Mouse (Mus musculus) left cerebral cortex, adult 9 months (tissue): ENCODE data around the gene Apex1.
"Not testable (repeated sequence)": the region's sequence is repeated elsewhere in the genome, so short reads cannot be mapped to it uniquely, and the experiment has no call there.

Experiments
- DNase-seq, 2 experiments: peaks; one replicate each; pipeline ENCODE4 v3.0.0; 2022; ENCODE audit warnings: low spot score in 2 of 2

Gene Apex1

DNA sequence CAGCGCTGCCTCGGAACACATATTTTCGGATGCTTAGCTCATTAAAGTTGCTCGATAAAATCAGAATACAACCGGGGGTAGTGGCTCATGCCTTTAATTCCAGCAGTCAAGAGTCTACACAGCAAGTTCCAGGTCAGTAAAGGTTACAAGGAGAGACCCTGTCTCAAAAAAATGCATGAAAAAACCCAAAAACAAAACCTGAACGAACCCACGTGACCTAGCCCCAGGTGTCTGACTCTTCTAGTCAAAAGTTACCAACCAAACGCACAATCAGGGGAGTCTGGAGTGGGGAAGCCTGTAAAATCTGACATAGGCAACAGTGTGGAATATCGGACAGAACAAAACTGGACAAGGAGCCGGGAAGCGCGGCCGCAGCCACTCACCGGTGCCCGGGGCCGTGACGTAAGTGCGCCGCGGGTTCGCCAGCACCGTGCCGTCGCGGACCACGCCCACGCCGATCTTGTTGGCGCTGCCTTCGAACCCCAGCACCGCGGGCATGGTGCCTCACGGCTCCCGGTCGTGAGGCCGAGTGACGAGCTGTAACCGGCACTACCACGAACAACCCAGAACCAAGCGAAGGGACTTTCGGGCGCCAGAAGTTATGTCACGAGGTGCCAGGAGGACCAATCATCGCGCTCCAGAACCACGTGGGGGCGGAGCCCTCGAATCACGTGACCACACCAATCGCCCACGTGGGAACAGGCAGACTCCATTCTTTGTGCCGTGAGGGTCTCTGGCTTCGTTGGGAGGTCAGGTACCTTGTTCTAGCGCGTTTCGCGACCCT lies at the start of gene Apex1, which contains the start of gene Osgep:
Gene Apex1, plus strand, starts transcription at position 688 of the 784 bp plus-strand sequence.
Gene Osgep, minus strand, starts transcription at position 613 of the 784 bp plus-strand sequence.
- DNase-seq = peak; percentile 95 to 98

DNA sequence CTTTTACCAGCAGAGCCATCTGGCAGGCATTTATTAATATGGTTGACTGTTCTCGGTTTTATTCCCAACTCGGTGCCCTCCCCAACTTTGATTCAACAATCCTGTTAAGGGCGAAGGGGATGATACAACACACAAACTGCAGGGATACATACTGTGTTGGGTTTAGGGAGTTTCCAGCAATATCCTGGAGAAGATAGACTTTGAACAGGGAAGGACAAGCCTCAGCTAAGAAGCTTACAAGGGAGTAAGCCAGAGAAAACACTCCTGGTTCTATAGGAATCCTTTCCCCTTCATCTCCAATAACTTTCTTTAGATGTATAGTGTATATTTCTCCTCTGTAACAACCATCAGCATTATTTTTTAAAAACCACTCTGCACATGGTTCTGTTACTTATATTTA lies 49.6 kb upstream of the Apex1 start:
- DNase-seq = no peak

DNA sequence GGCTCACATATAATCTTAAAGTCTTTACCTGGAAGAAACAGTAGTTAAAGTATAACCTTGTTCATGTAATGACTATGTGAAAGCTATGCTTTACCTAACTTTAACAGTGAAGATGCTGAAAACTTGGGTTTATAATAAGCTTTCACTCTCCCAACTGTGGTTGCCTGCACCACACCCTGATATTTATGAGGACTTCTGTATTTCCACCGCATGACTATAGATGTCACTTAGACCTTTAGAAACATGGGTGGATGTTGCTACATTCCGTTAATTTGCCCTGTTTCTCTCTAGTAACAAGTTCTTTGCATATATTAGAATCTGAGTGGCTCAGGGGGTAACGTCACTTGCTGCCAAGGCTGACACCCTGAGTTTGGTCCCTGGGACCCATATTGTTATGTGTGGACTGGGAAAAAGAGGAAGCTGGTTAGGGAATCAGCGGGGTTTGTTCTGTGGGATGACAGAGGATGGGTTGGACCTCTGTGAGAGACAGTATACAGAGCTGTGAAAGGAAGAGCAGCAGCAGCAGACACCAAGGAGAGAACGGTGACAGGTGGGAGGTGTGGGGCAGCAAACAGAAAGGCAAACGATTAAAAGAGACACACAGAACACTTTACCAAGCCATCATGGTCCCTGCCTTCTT lies 49.1 kb upstream of the Apex1 start:
- no peak for DNase-seq

DNA sequence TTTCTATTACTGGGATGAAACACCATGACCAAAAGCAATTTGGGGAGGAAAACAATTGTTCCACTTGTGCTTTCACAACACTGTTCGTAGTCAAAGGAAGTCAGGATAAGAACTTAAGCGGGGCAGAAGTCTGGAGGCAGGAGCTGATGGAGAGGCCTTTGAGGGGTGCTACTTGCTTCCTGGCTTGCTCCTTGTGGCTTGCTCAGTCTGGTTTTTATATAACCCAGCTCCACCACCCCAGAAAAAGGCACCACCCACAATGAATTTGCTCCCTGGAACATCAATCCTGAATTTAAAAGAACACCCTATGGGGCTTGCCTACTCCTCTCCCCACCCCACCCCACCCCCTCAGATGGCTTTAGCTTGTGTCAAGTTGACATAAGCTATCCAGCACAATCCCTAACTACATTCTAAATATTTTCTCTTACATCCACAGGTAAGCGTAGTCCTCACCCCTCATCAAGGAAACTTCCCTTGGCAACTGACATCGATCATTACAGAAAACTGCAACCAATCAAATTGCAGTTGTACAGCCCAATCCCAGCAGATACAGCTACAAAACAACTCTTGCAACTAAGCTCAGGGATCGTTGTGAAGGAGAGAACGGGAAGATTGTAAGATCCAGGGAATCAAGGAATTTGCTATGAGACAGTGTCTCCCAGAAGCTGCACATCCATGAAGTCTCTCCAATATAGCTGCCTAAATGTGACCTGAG lies 48.4 kb upstream of the Apex1 start:
- peak in 1 of 2 experiments; percentile 22 for DNase-seq

DNA sequence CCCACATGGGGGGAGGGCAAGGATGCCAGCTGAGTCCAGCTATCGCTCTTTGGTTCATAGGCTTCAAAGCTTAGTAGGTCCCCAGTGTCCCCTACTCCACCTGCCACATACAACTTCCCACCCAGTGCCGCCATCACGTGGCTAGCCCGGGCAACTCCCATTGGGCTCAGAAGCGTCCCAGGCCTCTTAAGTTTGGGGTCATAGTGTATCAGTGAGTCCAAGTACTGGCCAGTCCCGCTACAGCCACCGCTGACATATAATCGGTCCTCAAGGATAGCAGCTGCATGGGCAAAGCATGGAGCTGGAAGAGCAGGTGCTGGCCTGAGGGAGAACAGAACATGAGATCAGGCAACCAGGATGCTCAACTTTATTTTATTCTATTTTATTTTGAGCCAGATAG lies 33.1 kb upstream of the Apex1 start:
- DNase-seq = no peak

DNA sequence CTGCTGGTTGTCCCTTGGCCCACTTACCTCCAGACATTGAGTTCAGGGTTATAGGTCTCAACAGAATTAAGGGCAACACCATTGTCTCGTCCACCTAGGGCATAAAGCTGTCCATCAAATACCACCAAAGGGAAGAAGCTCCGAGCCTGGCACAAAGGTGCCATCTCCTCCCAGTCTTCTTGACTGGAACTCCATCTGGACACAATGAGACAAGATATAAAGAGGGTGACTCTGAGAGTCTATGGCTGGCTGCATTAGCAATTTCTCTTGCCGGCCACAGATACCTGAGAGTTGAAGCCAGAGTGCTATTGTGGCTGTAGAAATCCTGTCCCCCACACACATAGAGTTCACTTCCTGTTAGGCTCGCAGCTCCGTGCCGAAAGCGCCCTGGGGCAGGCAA lies 32.7 kb upstream of the Apex1 start:
- no peak for DNase-seq

DNA sequence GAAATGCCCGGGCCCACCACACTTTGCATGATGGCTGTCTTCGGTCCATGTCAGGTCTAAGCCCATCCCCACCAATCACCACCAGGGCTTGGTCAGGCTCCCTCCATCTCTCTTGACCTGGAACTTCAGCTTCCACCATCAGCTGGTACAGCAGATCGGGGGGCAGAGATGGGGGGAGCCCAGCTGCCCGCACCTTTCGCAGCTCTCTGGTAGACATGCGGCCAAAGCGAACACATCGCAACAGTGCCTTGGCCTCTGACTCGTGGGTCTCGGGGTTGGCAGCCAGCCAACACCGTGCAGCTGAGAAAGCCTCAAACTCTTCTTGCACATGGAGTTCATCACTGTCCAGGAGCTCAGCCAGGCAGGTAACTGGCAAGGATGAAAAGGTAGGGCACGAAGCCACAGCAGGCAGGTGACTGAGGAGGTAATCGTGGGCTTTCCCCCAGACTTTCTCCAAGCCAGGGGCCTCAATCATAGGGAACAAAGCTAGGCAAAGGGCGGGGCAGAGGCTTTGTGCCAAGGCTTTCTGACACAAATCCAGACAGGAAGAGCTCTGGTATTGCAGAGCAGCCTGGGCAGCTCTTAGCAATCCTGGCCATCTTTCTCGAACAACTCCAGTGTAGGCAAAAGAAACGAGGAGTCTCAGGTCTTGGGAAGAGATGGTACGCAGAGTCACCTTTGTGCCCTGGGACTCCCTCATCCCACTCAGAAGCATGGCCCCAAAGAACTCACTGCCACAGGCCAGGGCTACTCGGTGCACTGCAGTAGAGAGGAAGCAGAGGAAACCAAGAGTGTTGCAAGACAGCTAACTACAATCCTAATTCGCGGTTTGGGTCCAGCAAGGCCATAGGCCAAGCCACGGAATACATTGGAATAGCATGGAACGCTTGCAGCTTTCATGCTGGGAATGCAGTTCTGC lies 32.0 kb upstream of the Apex1 start:
- DNase-seq = no peak

DNA sequence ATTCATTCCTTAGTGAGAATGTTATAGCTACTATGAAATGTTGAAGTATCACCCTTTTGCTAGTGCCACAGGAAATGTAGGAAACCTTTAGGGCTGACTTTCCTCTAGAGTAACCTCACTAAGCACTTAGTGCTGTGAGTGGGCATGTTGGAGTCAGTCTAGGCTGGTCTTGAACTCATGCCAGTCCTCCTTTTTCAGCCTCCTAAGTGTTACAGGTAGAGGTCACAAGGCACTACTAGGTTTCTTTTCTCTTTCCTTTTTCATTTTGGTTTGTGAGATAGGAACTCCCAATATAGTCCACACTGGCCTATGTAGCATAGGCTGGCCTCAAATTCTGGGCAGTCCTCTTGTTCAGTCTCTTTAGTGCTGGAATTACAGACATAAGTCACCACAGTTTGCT lies 29.4 kb upstream of the Apex1 start:
- DNase-seq = no peak

DNA sequence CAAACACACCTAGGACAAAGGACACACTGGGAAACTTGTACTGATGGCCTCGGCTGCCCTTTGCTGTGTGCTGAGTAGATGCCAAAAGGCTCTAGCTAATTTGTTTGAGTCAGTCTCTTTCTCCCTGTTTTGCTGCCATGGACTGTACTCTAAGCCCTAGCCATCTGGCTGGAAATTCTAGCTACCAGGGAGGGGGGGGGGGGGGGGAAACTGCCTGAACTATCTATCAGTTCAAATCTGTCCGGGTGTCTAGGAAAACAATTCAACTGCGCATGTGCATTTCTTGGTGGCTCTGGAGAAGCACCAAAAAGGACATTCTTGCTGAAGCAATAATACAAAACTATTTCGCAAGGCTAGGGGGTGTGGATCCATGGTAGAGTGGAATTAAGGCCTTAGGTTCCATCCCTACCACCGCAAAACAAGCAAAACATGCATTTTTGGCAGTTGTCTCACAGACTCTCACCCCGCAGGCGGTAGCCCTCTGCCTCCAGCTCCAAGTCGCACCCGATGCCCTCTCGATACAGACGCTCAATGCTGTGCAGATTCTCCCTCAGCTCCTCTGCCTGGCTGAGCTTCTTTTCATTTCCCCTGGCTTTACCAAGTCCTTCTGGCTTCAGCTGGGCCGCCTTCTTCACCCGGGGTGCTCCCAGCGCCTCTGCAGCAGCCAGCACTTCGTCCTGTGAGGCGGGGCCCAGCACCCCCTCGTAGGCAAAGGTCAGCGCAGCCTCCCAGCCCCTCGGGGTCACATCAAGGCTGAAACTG lies 28.6 kb upstream of the Apex1 start:
- DNase-seq = peak in 1 of 2 experiments; percentile 39

DNA sequence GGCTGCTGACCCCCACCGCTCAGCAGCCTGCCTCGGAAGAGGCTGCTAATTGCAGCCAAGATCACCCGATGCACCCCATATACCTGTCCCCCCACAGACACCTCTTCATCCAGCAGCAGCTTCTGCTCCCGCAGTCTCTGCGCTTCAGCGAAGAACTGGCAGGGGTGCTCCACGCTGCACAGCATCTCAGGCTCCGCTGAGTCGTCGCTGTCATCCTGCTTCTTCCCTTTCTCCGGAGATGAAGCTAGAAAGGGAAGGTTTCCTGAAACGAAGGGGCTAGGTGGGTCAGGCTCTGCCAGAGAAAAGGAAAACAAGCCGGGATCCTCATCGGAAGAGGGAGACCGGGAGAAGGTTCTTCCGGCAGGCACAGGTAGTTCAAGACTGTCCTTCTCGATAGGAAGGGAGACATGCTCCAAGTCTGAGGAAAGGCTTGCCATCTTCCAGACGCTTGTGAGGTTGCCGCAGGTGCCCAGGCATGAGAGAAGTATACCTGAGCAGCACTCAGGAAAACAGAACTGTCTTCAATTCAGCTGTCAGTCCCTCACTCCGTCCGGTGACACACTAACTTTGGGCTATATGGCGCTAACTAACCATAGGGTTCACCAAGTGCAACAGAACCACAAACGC lies 27.9 kb upstream of the Apex1 start:
- DNase-seq = peak in 1 of 2 experiments; percentile 29

DNA sequence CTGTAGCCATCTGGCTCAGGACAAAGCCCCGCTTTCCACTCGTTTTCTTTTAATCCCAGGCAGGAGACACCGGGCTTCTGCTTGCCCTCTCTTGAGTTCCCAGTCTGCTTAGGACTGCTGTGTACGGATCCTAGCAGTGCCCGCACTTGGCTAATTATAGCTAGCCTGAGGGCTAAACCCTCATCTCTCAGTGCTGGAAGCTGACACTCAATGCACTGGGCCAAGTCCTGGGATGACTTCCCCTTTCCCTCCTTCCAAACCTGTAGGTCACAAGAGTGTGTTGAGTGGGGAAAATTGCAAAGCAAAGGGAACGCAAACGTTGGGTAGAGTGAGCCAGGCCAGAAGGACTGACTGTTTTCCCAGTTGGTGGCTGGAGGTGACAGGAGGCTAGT lies 27.4 kb upstream of the Apex1 start, which contains the start of gene Klhl33:
Gene Klhl33, minus strand, starts transcription at position 134 of the 392 bp plus-strand sequence.
- no peak for DNase-seq

DNA sequence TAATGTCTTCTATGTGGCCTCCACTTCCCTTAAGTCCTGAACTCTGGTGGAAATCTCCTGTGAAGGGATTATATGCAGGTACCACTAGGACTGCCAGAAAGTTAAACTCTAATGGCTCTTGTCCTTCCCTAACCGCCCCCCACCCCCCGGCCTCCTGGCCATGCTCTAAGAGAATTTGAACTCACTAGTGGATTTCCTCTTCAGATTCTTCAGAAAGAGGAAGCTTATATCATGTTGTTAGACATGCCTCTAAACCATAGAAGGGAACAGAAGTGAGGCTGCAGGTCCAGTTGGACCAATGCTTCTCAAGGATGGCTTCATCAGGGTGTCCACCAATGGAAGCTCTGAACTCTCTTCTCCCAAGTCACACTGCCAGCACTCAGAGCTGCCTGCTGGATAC lies 26.8 kb upstream of the Apex1 start:
- not testable (repeated sequence) for DNase-seq

DNA sequence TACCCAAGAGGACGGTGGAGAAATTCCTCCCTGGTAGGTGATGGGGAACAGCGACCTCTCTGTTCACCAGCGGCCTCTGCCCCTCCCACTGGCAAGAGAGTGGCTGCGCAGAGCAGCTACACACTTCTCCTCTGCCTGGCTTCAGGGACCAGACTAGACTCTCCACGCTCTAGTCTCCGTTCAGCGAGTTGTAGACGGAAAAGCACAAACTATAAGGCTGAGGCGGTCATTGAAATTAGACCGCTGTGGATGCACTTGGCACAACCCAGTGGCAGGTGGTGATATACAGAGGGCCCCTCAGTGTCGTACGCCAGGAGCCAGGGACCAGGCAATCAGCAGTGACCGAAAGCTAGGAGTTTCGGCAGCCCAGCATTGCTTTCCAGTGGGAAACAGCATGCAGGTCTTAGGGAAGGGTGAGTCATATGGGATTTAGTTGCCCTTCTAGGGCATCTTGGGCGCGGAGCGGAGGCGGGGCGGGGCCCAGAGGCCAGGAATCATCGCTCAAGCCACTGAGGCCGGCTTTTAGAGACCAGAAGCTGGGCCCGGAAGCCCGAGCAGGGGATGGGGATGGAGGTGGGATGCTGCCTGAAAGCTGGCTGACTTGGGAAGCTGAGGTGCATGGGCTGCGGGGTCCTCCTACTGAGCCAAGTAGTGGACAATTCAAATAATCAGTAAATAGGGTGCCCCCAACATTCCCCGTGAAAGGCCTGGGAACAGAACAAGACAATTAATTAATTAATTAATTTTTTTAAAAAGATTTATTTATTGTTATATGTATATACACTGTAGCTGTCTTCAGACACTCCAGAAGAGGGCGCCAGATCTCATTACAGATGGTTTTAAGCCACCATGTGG lies 20.6 kb upstream of the Apex1 start:
- peak in 1 of 2 experiments; percentile 29 for DNase-seq

DNA sequence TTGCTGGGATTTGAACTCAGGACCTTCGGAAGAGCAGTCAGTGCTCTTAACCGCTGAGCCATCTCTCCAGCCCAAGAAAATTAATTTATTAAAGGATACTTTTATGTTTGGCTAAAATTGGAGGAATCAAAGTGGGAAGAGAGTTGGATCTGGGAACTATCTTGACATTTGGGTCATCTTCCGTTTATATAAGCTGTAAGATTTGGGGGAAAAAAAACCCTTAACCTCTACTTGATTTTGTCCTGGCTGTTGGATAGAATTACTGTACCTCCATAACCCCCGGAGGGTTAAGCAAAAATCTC lies 20.0 kb upstream of the Apex1 start:
- DNase-seq = no peak

DNA sequence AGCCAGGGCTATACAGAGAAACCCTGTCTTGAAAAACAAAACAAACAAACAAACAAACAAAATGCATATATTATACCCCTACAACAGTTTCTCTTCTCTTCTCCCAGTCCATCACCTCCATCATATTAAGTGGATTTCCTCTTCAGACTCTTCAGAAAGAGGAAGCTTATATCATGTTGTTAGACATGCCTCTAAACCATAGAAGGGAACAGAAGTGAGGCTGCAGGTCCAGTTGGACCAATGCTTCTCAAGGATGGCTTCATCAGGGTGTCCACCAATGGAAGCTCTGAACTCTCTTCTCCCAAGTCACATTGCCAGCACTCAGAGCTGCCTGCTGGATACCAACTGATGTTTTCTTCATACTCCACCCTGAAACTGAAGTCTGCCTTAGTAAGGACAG lies 19.4 kb upstream of the Apex1 start:
- DNase-seq = not testable (repeated sequence)

DNA sequence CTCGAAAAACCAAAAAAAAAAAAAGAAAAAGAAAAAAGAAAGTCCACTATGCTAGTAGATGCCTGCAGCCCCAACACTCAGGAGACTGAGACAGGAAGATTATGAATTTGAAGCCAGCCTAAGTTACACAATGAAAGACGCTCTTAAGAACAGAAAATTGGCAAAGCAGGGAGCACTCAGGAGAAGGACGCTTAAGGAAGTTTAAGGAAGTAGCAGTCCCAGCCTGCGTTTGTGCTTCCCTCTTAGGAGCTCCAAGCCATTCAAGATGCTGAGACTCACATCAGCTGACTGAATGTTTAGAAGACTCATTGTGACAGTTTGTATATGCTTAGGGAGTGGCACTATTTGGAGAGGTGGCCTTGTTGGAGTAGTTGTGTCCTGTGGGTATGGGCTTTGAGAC lies 16.6 kb upstream of the Apex1 start:
- DNase-seq = no peak

DNA sequence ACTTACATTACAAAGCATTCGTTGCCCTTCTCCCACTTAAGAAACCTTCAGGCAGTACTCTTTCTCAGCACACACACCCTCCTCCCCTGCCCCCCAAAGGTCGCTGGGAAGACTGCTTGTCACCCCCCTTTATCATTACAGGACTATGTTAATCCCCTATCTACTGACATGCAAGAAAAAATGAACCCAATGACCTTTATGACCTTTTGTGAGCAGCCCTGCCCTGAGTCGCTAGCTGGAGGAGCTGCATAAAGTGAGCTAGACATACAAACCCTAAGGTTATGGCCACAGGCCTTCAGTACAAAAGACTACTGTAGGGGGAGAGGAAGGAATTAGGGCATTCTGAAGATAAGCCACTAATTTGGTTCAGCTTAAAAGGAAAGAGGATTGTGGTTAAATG lies 13.4 kb upstream of the Apex1 start:
- no peak for DNase-seq

DNA sequence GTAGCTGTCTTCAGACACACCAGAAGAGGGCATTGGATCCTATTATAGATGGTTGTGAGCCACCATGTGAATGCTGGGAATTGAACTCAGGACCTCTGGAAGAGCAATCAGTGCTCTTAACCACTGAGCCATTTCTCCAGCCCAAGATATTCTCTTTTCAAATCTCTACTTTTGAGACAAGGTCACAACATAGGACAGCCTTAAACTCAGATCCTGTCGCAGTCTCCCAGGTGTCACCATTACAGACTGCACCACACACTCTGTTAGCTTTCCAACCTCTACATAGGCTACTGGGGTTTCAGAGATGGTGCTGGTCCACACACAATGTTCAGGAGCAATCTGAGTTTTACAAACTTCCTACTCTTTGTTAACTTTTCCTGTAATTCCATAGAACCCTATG lies 1.3 kb upstream of the Apex1 start:
- DNase-seq = not testable (repeated sequence)

DNA sequence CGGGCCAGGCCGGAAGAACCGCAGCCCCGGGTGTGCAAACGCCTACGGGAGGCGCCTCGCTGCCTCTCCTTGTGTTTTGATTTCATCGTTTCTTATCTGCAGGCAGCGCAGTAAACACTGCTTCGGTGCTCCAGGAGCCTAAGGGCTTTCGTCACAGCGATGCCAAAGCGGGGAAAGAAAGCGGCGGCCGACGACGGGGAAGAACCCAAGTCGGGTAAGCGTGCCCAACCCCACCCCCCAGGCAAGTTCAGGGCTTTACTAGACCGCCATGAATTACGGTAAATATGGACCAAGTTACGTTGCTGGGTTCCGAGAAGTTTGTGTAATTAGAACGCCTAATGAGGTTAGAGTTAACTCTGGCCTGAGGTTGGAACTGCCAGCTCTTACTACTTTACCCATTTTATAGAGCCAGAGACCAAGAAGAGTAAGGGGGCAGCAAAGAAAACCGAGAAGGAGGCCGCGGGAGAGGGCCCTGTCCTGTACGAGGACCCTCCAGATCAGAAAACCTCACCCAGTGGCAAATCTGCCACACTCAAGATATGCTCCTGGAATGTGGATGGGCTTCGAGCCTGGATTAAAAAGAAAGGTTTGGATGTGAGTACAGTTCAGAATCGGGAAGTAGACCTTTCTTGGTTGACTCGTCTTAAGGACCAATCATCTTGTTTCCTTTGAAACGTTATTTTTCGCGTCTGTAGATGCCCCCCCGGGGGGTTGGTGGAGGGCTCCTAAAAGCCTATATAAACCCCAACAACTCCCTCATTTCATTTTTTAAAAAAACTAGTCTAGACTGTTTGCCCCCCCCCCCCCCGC lies 548 bp downstream of the Apex1 start:
- peak in 1 of 2 experiments; percentile 25 for DNase-seq
